Comparison of ENCODE assay signal across 8 mouse cellular contexts in genomic region chr3:58690619-58691373, GRCm38 (mm10). TPM values are rescaled to one million over a fixed set of nuclear protein-coding genes. Genes with fewer than 3 reads are reported as not detected.
DNase-seq lines count a peak whose midpoint lies in the region; ATAC-seq lines count a peak whose summit lies in the region.

No protein-coding gene starts in this region.

- H3K9me3 ChIP-seq in intestine, embryonic 15.5 days: no peaks in the 10 kb centered on the region

- ATAC-seq in intestine, embryonic 15.5 days: peak; percentile 26
- peak; percentile 75 for ATAC-seq in megakaryocyte-erythroid progenitor cell, adult 5-6 weeks (replicated peaks; ENCODE audit: low FRiP score, low TSS enrichment, poor library complexity, severe bottlenecking)

- peak overlapping the region; percentile 90 for H3K27ac ChIP-seq in intestine, embryonic 15.5 days

- DNase-seq in adrenal gland, adult 2 months: peak; percentile 84
- peak; percentile 78 for DNase-seq in embryo, embryonic 11 days
- peak; percentile 57 for DNase-seq in gastrocnemius, postnatal 25 days
- peak; percentile 63 to 74 for DNase-seq in left cerebral cortex, postnatal 25 days (ENCODE audit: low spot score in 2 of 2)
- DNase-seq in right cerebral cortex, postnatal 14 days: peak; percentile 47
- peak; percentile 35 to 63 for DNase-seq in urinary bladder, postnatal 4 days (ENCODE audit: low spot score in 2 of 2)

- no peaks in the 10 kb centered on the region for H3K27me3 ChIP-seq in intestine, embryonic 15.5 days (replicated peaks)

- H3K9ac ChIP-seq in intestine, embryonic 15.5 days: peak overlapping the region; percentile 80

- WGBS in intestine, embryonic 15.5 days: under 1% methylated on average over 24 of the region's 24 CpGs

- H3K36me3 ChIP-seq in intestine, embryonic 15.5 days: no peaks in the 10 kb centered on the region

- intact Hi-C loops in left cerebral cortex, postnatal 25 days (cut with DNase I): loop anchor here (2.0 to 5.0 kb wide), 3 partner anchors 94 to 317 kb away; partner anchors contain the start of gene Med12l

- H3K4me2 ChIP-seq in intestine, embryonic 15.5 days (replicated peaks): peak overlapping the region; percentile 95

- peak overlapping the region; percentile 90 for H3K4me3 ChIP-seq in intestine, embryonic 15.5 days (replicated peaks)

- H3K4me1 ChIP-seq in intestine, embryonic 15.5 days (replicated peaks): 0 out of 2 replicates have a peak, but pooled peaks cover 9% of the 10 kb centered on the region

RNA-seq across cellular contexts. Expression of gene Siah2, which starts 1.4 kb away (rescaled TPM):
- 10 to 100 TPM; 14.4 to 28.6 TPM for total RNA-seq in adrenal gland, adult 2 months (2021)
- polyA plus RNA-seq in adrenal gland, adult 2 months (2012; rRNA removed): 36.0 and 52.3 TPM in 2 replicates
- total RNA-seq in gastrocnemius, postnatal 25 days (2021): 1 to 10 TPM; 9.0 to 9.5 TPM
- 4.7 and 5.7 TPM in 2 replicates for polyA plus RNA-seq in intestine, embryonic 15.5 days (2015; fragmentation: Nextera tagmentation; extraction: Ambion mirVana)
- total RNA-seq in left cerebral cortex, postnatal 25 days (2021): 10 to 100 TPM; 18.0 to 18.7 TPM
- 6.0 and 14.6 TPM in 2 replicates for total RNA-seq in megakaryocyte-erythroid progenitor cell, adult 5-6 weeks (2014; fragmentation: Nextera tagmentation)
- total RNA-seq in megakaryocyte-erythroid progenitor cell, adult 5-6 weeks (2017): 11.6 and 14.9 TPM in 2 replicates

RNA-seq across cellular contexts. Expression of gene Erich6, which starts 53.8 kb away (rescaled TPM):
- total RNA-seq in adrenal gland, adult 2 months (2021): under 1 TPM; 0.12 to 0.21 TPM
- polyA plus RNA-seq in adrenal gland, adult 2 months (2012; rRNA removed): not detected in 2 replicates
- total RNA-seq in gastrocnemius, postnatal 25 days (2021): not detected
- not detected in 2 replicates for polyA plus RNA-seq in intestine, embryonic 15.5 days (2015; fragmentation: Nextera tagmentation; extraction: Ambion mirVana)
- 1 to 10 TPM; 1.1 to 1.5 TPM for total RNA-seq in left cerebral cortex, postnatal 25 days (2021)
- not detected in 2 replicates for total RNA-seq in megakaryocyte-erythroid progenitor cell, adult 5-6 weeks (2014; fragmentation: Nextera tagmentation)
- not detected in 2 replicates for total RNA-seq in megakaryocyte-erythroid progenitor cell, adult 5-6 weeks (2017)

Comparison
In these comparisons a context has a peak if more than half of its experiments do, and no peak if none do; other contexts are left out.
1. Peak in every context shown above with its lines: DNase-seq, ATAC-seq, H3K4me3 ChIP-seq and H3K27ac ChIP-seq.